10 mouse cellular contexts compared by ENCODE assay signal in genomic region chr5:89839627-89840026, GRCm38 (mm10). TPM values are rescaled to one million over a fixed set of nuclear protein-coding genes. Genes with fewer than 3 reads are reported as not detected.
DNase-seq lines count a peak whose midpoint lies in the region; ATAC-seq and TF ChIP-seq lines count a peak whose summit lies in the region.
"Had no signal": no experiment of that assay in that cellular context is flagged by ENCODE, and none has a peak within 500 bp of the region (broad histone marks: within the 10 kb centered on the region; RNA-seq: fewer than 3 reads in every experiment).

No protein-coding gene starts in this region.

- peaks cover 3% of the 10 kb centered on the region for H3K4me1 ChIP-seq in heart, adult 2 months (ENCODE audit: control insufficient read depth, insufficient read depth, low read length)
- no peaks in the 10 kb centered on the region for H3K4me1 ChIP-seq in kidney, postnatal 0 days (replicated peaks; ENCODE audit: insufficient read depth, low read length)
- peaks cover 6% of the 10 kb centered on the region for H3K4me1 ChIP-seq in thymus, adult 2 months (replicated peaks; ENCODE audit: control insufficient read depth, insufficient read depth, low read length)

- no peak overlapping the region for H3K27ac ChIP-seq in heart, adult 2 months
- H3K27ac ChIP-seq in kidney, postnatal 0 days: no peak overlapping the region
- no peak overlapping the region for H3K27ac ChIP-seq in thymus, adult 2 months (ENCODE audit: control insufficient read depth, insufficient read depth, low read length)
- H3K27ac ChIP-seq: heart, embryonic 13.5 days had no signal

- peak; percentile 35 to 52 for DNase-seq in heart, adult 2 months
- no peak for DNase-seq in heart, postnatal 25 days (ENCODE audit: low spot score)
- DNase-seq in CD4-positive helper T cell, adult 2 months (ENCODE audit: low read depth, low spot score): peak; percentile 24
- DNase-seq in brain, adult 2 months (ENCODE audit: low read depth, low spot score): peak; percentile 73
- DNase-seq in kidney, postnatal 0 days (ENCODE audit: low spot score): peak; percentile 18
- DNase-seq in ovary, postnatal 36 days (ENCODE audit: low spot score): peak; percentile 18
- DNase-seq in thymus, postnatal 10 days (ENCODE audit: low spot score in 2 of 2): no peak
- no peak for DNase-seq in thymus, adult 2 months

- no peaks in the 10 kb centered on the region for H3K36me3 ChIP-seq in heart, adult 2 months (ENCODE audit: control insufficient read depth, insufficient read depth, low read length)
- no peaks in the 10 kb centered on the region for H3K36me3 ChIP-seq in kidney, postnatal 0 days (ENCODE audit: insufficient read depth, low read length)
- H3K36me3 ChIP-seq in thymus, adult 2 months (ENCODE audit: control insufficient read depth, insufficient read depth, low read length): no peaks in the 10 kb centered on the region
- H3K36me3 ChIP-seq: heart, embryonic 13.5 days had no signal

- no peaks in the 10 kb centered on the region for H3K9me3 ChIP-seq in kidney, postnatal 0 days (replicated peaks; ENCODE audit: low read length)
- H3K9me3 ChIP-seq: heart, embryonic 13.5 days had no signal

- no peak overlapping the region for H3K4me3 ChIP-seq in heart, adult 2 months
- no peak overlapping the region for H3K4me3 ChIP-seq in kidney, postnatal 0 days (replicated peaks; ENCODE audit: low read depth, low read length)
- no peak overlapping the region for H3K4me3 ChIP-seq in thymus, adult 2 months (ENCODE audit: control insufficient read depth, insufficient read depth, low read length)
- H3K4me3 ChIP-seq: heart, embryonic 13.5 days had no signal

- no peaks in the 10 kb centered on the region for H3K27me3 ChIP-seq in heart, adult 2 months (ENCODE audit: control insufficient read depth, insufficient read depth, low read length)
- H3K27me3 ChIP-seq in kidney, postnatal 0 days (ENCODE audit: insufficient read depth, low read length): no peaks in the 10 kb centered on the region
- H3K27me3 ChIP-seq in thymus, adult 2 months (ENCODE audit: control insufficient read depth, insufficient read depth, low read length): no peaks in the 10 kb centered on the region
- H3K27me3 ChIP-seq: heart, embryonic 13.5 days had no signal

- H3K4me2 ChIP-seq in kidney, postnatal 0 days (ENCODE audit: low read length): no peak overlapping the region
- H3K4me2 ChIP-seq: heart, embryonic 13.5 days had no signal

- no peak overlapping the region for H3K9ac ChIP-seq in heart, adult 2 months (ENCODE audit: low read depth, low read length)
- no peak overlapping the region for H3K9ac ChIP-seq in kidney, postnatal 0 days (ENCODE audit: low read depth, low read length)
- H3K9ac ChIP-seq: heart, embryonic 13.5 days had no signal

- TF ChIP-seq POLR2A in heart, adult 2 months (IDR thresholded peaks at IDR 0.05; ENCODE audit: insufficient read depth, low read depth, low read length): no peak
- no peak for TF ChIP-seq POLR2A in thymus, adult 2 months (IDR thresholded peaks at IDR 0.05; ENCODE audit: control insufficient read depth, extremely low read depth, insufficient read depth, low read length, poor library complexity)

- no peaks in the 10 kb centered on the region for H3K79me2 ChIP-seq in heart, adult 2 months (replicated peaks; ENCODE audit: control insufficient read depth, insufficient read depth, low read length)

- TF ChIP-seq EP300 in heart, adult 2 months (IDR thresholded peaks at IDR 0.05; ENCODE audit: insufficient read depth, low read depth, low read length): peak; percentile 72; the same call in 1 of the 2 replicates

- ATAC-seq in kidney, postnatal 0 days (replicated peaks; ENCODE audit: low FRiP score, low read depth): no peak
- ATAC-seq: Patski had no signal

- 30% methylated on average over 4 of the region's 4 CpGs for WGBS in heart, adult 2 months
- WGBS in kidney, postnatal 0 days: 53% methylated on average over 4 of the region's 4 CpGs
- 49% methylated on average over 4 of the region's 4 CpGs for WGBS in thymus, adult 2 months

- peak; percentile 78 for TF ChIP-seq CTCF in heart, adult 2 months (IDR thresholded peaks at IDR 0.05)
- peak; percentile 63 for TF ChIP-seq CTCF in kidney, postnatal 0 days (IDR thresholded peaks at IDR 0.05; ENCODE audit: low read depth)
- no peak for TF ChIP-seq CTCF in thymus, adult 2 months (IDR thresholded peaks at IDR 0.05; ENCODE audit: borderline replicate concordance, control insufficient read depth, extremely low read depth, insufficient read depth, low read length, poor library complexity)

- intact Hi-C loops in heart, adult 2 months (cut with DNase I): loop anchor here (2.0 to 5.0 kb wide), 3 partner anchors 43 to 353 kb away; partner anchors contain the start of gene Adamts3
- intact Hi-C loops in heart, postnatal 25 days (cut with DNase I): loop anchor here (2.0 to 5.0 kb wide), 3 partner anchors 43 to 343 kb away; partner anchors contain the start of gene Adamts3

RNA-seq across cellular contexts. Expression of gene Adamts3, which starts 43.5 kb away (rescaled TPM):
- total RNA-seq in heart, adult 2 months (2021): 1 to 10 TPM; 4.3 to 5.3 TPM
- 1.9 and 5.5 TPM in 2 replicates for polyA plus RNA-seq in heart, adult 2 months (2012; rRNA removed)
- total RNA-seq in heart, postnatal 25 days (2021): 1 to 10 TPM; 6.9 to 8.1 TPM
- polyA plus RNA-seq in kidney, postnatal 0 days (2015; fragmentation: Nextera tagmentation; extraction: Ambion mirVana): 1.1 and 1.2 TPM in 2 replicates
- polyA plus RNA-seq in thymus, adult 2 months (2012; rRNA removed): 0.66 and 0.69 TPM in 2 replicates
- polyA plus RNA-seq: Patski had no signal

Comparison
In these comparisons a context has a peak if more than half of its experiments do, and no peak if none do; other contexts are left out.
1. DNase-seq: peak in heart, adult 2 months (2 of 2), CD4-positive helper T cell, adult 2 months (single experiment), brain, adult 2 months (single experiment), kidney, postnatal 0 days (single experiment) and ovary, postnatal 36 days (single experiment); none in heart, postnatal 25 days (single experiment), thymus, postnatal 10 days (0 of 2) and thymus, adult 2 months (single experiment).